Mouse (Mus musculus) gonadal fat pad, adult 2 months (tissue): ENCODE measurements at regions not wholly inside any gene's neighbourhood (a gene's known extent, or its start where the extent isn't known, plus 50 kb on each side); places are given as distances from the start of the nearest gene placed in this dataset.

Source experiments
- DNase-seq: peaks from one replicate; pipeline ENCODE4 v3.0.0-alpha.2; 2012; ENCODE audit warnings: low read depth

- DNase-seq, result no peak
Observed at GRCm38 (mm10) chr17:14764796-14765195, 70.8 kb upstream of the Thbs2 start.

DNA sequence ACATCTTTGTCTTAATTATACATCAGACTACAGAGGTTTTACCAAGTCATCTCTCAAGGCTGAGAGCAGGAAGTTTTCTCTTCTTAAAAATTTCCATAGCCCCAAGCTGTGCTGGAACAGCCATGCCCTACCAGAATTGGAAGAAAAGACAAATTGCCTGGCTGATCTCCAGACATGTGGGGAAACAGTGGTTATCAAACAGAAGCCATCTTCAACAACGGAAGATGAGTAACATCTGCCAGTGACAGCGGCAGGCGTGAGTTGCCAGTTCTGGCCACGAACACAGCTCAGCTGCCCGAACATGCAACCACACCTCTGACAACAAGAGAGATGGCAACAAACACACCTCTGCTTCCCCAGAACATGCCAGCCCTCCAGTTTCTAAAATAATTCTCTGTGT is 59.1 kb upstream of the Thbs2 start:
- DNase-seq, result peak; percentile 14

GRCm38 (mm10) chr17:14750519-14751145 is 56.6 kb upstream of the Thbs2 start:
- DNase-seq, result no peak

- no peak for DNase-seq
Observed at GRCm38 (mm10) chr17:14749281-14749680, 55.2 kb upstream of the Thbs2 start.

- DNase-seq, result no peak
Observed at GRCm38 (mm10) chr17:14747255-14747869, 53.3 kb upstream of the Thbs2 start.

DNA sequence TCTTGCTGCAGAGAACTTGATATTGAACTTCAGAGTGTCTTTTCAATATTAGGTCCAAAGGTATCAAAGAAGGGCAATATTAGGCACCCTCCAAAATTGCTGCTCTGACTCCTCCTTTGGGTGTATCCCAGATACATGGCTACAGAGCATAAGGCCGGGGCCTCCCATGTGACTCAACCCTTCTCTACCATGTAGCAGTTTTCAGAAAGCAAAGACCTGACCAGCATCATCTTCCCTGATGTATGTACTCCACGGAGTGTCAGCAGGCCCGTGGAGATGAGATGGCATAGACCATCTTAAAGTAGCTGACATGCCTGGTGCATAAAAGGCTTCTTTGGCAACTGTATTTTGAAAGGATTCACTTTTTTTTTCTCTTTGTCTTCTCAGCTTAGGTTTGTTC is 51.5 kb upstream of the Thbs2 start:
- no peak for DNase-seq

DNA sequence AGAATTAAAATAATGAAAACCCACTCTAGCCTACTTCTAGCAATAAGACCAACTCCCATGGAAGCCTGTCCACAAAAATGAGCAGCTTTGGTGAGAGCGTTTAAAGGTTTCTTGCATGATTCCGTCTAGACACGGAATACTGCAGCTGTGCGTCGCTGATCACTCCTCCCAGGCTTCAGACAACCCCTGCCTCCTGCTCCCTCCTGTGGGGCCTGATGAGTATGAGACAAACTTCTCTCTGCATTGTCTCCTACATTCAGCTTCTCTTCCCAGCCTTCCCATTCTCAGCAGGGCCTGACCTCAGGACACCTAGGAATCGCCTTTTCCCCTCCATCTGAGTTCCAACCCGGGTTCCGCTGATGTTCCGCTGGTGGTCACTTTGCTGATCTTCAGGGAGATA is 50.0 kb upstream of the Thbs2 start:
- DNase-seq, result no peak
